Mouse (Mus musculus) hindbrain, postnatal 0 days (tissue): ENCODE measurements around the gene Iqcf4. TPM values are rescaled to one million over a fixed set of nuclear protein-coding genes. Genes with fewer than 3 reads are reported as not detected.

Experiments used
- ATAC-seq: fragments of 200-750 bp; cut with Nextera tagmentation; 2 replicates; pipeline ENCODE4 v1.8.0; 2017; ENCODE audit warnings: mild to moderate bottlenecking, moderate TSS enrichment, moderate library complexity
- DNase-seq: peaks from one replicate; pipeline ENCODE4 v3.0.0-alpha.2; 2015; ENCODE audit warnings: low spot score
- H3K27ac ChIP-seq: fragments of 300-500 bp; sonication (generic); 2 replicates; pipeline ENCODE4 v1.5.1; 2014; ENCODE audit warnings: mild to moderate bottlenecking
- H3K27me3 ChIP-seq: fragments of 300-500 bp; sonication (generic); 2 replicates; pipeline ENCODE4 v1.6.1; 2014; ENCODE audit warnings: low read length, mixed read lengths; ENCODE audit not compliant: insufficient read depth
- H3K36me3 ChIP-seq: fragments of 300-500 bp; sonication (generic); 2 replicates; pipeline ENCODE4 v1.6.1; 2014; ENCODE audit warnings: low read length, mixed read lengths; ENCODE audit not compliant: insufficient read depth
- H3K4me1 ChIP-seq: fragments of 300-500 bp; sonication (generic); 2 replicates; pipeline ENCODE4 v1.6.1; 2014; ENCODE audit warnings: antibody characterized with exemption, low read length, mixed read lengths; ENCODE audit not compliant: insufficient read depth
- H3K4me2 ChIP-seq: fragments of 300-500 bp; sonication (generic); 2 replicates; pipeline ENCODE4 v1.6.1; 2014; ENCODE audit warnings: low read depth, mild to moderate bottlenecking, low read length, moderate library complexity, mixed read lengths
- H3K4me3 ChIP-seq: fragments of 300-500 bp; sonication (generic); 2 replicates; pipeline ENCODE4 v1.5.1; 2014; ENCODE audit warnings: low read length
- H3K9ac ChIP-seq: fragments of 300-500 bp; sonication (generic); replicated peaks from 2 replicates; pipeline ENCODE4 v1.6.1; 2014; ENCODE audit warnings: mild to moderate bottlenecking, low read length, moderate library complexity, mixed read lengths
- H3K9me3 ChIP-seq: fragments of 300-500 bp; sonication (generic); 2 replicates; pipeline ENCODE4 v1.6.1; 2016; ENCODE audit warnings: low read length, mixed read lengths
- CTCF ChIP-seq: IDR thresholded peaks from 2 replicates; pipeline ENCODE4 v1.5.1; 2016; ENCODE audit warnings: antibody characterized with exemption, control low read depth, low read depth
- WGBS: fragments of 180-500 bp; shearing (Covaris S2); extraction: QIAGEN DNeasy Blood & Tissue Kit; methylation state at CpG from one replicate; pipeline ENCODE4 v1.1.7; 2014; 5-methylcytosine and 5-hydroxymethylcytosine counted together
- polyA plus RNA-seq: library from polyadenylated mRNA; unstranded; fragments of >200 nt; fragmentation: Nextera tagmentation; extraction: Ambion mirVana; gene quantifications from 2 replicates; pipeline ENCODE4 v1.2.1, GENCODE M21; 2015
- total RNA-seq: library from RNA; depleted of rRNA; stranded (reverse); fragments of >200 nt; gene quantifications from 2 replicates; pipeline ENCODE4 v1.2.3, GENCODE M21; 2014

Iqcf4 gene
- total and polyA plus RNA-seq, 2 experiments from 2014 or later: not detected

DNA sequence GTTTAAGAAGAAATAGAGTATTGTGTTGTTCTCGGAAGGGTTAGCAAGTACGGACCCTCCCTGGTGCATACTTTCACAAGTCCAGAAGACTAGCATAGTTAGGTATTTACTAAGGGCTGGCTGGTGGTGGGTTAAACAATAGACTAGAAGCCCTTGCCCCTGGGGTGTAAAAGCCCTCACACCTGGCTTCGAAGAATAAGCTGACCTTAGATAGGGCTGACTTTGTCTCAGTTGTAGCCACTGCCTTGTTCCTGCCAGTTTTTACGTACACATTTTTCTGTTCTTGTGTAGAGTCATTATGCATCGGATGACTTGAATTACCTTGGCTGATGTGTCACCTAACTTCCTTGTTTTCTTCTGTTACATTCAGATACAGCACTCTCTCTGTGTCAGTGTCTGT, 2.6 kb upstream of the Iqcf4 start:
- no peak overlapping the region for H3K27ac ChIP-seq
- ATAC-seq (no peak), DNase-seq (no peak)
- TF ChIP-seq CTCF: no peak
- H3K36me3 ChIP-seq: no peaks in the 10 kb centered on the region
- H3K9me3 ChIP-seq: no peaks in the 10 kb centered on the region
- H3K27me3 ChIP-seq: no peaks in the 10 kb centered on the region
- no peak overlapping the region for H3K4me3 ChIP-seq
- no peak overlapping the region for H3K9ac ChIP-seq
- H3K4me2 ChIP-seq: no peak overlapping the region
- WGBS: 89% methylated on average over 5 of the region's 5 CpGs
- H3K4me1 ChIP-seq: no peaks in the 10 kb centered on the region

DNA sequence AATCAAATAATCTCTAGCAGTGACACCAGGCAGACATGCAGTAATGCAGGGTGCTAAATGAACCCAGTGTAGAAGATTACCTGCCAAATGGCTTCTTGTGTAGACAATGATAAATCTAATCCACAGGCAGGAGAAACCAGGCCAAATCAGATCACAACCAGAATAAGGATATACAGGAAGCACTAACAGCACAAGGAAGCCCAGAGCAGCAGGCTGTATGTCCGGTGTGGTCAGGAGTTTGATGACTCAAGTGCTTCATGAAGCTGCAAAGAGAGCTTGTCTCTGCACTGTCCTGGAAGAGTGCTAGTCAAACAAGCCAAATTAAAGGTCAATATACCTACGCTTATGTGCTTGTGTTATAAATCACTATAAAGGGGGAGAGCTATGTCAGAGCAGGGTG, 1.4 kb upstream of the Iqcf4 start:
- DNase-seq: no peak
- H3K27me3 ChIP-seq: no peaks in the 10 kb centered on the region
- WGBS: 82% methylated on average over 2 of the region's 2 CpGs
- H3K4me1 ChIP-seq: no peaks in the 10 kb centered on the region
- no peak overlapping the region for H3K27ac ChIP-seq
- no peak overlapping the region for H3K4me2 ChIP-seq
- no peak for ATAC-seq
- H3K4me3 ChIP-seq: no peak overlapping the region
- no peaks in the 10 kb centered on the region for H3K9me3 ChIP-seq
- no peak overlapping the region for H3K9ac ChIP-seq
- TF ChIP-seq CTCF: no peak
- no peaks in the 10 kb centered on the region for H3K36me3 ChIP-seq

DNA sequence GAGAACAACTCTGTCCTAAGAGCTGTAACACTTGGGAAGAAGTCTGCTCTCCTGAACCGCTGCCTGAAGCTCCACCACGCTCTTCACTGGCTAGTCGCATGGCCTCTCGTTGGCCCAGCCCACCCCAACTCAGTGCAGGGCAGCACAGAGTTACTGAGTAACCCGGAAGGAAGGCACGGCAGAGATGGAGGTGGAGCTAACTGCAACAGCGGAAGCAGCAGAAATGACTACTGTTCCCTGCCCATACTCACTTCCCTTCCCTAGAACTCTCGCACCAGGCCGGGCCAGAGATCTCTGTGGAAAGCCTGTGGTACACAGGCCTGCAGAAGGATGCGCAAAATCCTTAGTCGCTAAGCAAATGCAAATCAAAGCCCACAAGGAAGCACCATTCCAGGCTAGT, 4.4 kb downstream of the Iqcf4 start:
- Histone ChIP-seq H3K27ac (no peak overlapping the region), H3K36me3 (no peaks in the 10 kb centered on the region), H3K9me3 (no peaks in the 10 kb centered on the region), H3K4me3 (no peak overlapping the region), H3K4me2 (no peak overlapping the region), H3K4me1 (no peaks in the 10 kb centered on the region), H3K9ac (no peak overlapping the region), H3K27me3 (no peaks in the 10 kb centered on the region)
- 60% methylated on average over 11 of the region's 11 CpGs for WGBS
- no peak for ATAC-seq
- no peak for DNase-seq
- TF ChIP-seq CTCF: no peak

DNA sequence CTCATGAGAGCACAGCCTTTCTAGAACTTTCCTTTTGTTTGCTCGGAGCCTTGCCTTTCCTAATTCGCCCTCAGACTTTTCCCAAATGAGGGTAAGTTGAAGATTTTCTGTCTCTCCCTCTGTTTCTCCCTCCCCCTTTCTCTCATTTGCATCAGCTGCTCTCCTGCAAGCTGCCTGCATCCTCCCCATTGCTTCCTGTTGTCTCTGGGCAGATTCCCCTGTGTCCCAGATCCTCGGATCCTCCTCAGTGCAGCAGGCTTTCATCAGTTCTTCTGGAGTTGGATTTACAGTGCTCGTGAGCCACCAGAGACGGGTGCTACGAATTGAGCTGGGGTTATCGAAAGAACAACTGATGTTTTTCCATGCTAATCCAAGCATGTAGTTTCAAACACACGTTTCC, 6.8 kb downstream of the Iqcf4 start:
- no peak overlapping the region for H3K27ac ChIP-seq
- H3K36me3 ChIP-seq: no peaks in the 10 kb centered on the region
- DNase-seq: no peak
- no peak for ATAC-seq
- no peaks in the 10 kb centered on the region for H3K9me3 ChIP-seq
- 69% methylated on average over 8 of the region's 8 CpGs for whole genome bisulfite sequencing
- H3K4me2 ChIP-seq: no peak overlapping the region
- no peak for TF ChIP-seq CTCF
- no peak overlapping the region for H3K4me3 ChIP-seq
- H3K27me3 ChIP-seq: no peaks in the 10 kb centered on the region
- H3K4me1 ChIP-seq: no peaks in the 10 kb centered on the region
- H3K9ac ChIP-seq: no peak overlapping the region

DNA sequence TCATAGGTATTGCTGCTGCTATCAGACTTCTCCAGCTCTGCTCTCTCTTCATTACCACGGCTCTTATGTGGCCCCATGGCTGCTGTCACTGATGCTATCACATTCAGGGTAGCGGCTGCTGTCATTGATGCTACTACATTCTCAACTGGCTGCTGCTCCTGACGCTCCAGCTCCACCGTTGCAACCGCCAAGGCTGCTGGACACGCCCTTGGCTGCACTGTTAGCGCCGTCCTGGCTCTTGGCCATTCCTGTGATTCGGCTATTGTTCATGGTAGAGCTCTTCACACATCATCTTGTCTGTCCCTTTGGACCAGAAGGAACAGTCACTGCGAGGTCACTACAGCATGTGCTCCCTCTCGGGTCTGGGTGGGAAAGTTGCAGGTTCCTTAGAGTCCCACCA, 8.5 kb downstream of the Iqcf4 start:
- Histone ChIP-seq H3K9me3 (no peaks in the 10 kb centered on the region), H3K36me3 (no peaks in the 10 kb centered on the region), H3K4me3 (no peak overlapping the region), H3K4me2 (no peak overlapping the region), H3K27ac (no peak overlapping the region), H3K9ac (no peak overlapping the region), H3K4me1 (no peaks in the 10 kb centered on the region), H3K27me3 (no peaks in the 10 kb centered on the region)
- DNase-seq (no peak), ATAC-seq (no peak)
- WGBS: 92% methylated on average over 11 of the region's 11 CpGs
- TF ChIP-seq CTCF: no peak

DNA sequence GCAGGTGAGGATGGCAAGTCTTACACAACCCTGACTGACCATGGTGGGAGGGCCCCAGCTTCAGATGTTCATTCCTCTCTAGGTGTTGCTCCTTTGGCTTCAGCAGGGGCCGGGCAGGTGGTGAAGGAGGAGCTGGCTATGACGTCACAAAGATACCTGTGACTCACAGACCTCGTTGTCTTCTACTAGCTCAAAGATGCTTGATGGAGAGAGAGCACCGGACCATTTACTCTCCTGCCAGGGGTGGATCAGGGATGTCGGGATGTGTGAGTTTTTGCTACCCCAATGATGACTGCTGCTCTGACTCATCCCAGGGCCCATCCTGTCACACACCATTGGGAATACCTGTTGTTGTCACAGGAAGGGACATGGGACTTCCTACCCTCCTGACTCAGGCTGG, 9.3 kb downstream of the Iqcf4 start, which contains the start of gene Iqcf3:
TSS of gene Iqcf3 (minus strand) at position 101 of the 400 bp plus-strand sequence.
- Histone ChIP-seq H3K4me1 (no peaks in the 10 kb centered on the region), H3K36me3 (no peaks in the 10 kb centered on the region), H3K9ac (no peak within 1 kb of the TSS), H3K27me3 (no peaks in the 10 kb centered on the region), H3K9me3 (no peaks in the 10 kb centered on the region), H3K27ac (no peak within 1 kb of the TSS), H3K4me2 (no peak within 1 kb of the TSS), H3K4me3 (no peak within 1 kb of the TSS)
- DNase-seq: no peak
- WGBS: 96% methylated on average over 5 of the region's 5 CpGs
- no peak for TF ChIP-seq CTCF
- no peak for ATAC-seq

DNA sequence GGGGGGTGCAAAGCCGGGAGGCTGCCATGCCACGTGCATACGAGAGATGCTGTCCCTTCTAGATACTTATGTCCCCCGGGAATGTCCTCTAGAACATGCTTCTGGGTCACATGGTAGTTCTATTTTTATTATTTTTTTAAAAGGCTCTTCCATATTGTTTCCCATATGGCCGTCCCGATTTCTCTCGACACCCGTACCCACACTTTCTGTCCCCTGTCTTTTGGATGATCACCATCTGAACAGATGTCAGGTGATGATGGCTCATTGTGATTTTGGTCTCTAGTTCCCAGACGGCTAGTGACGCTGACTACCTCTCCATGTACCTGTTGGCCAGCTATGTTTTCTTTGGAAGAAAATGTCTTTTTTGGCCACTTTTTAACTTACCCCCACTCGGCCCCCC, 35.8 kb downstream of the Iqcf4 start:
- Histone ChIP-seq H3K36me3 (no peaks in the 10 kb centered on the region), H3K27ac (no peak overlapping the region), H3K9me3 (no peaks in the 10 kb centered on the region), H3K4me3 (no peak overlapping the region), H3K4me1 (no peaks in the 10 kb centered on the region), H3K4me2 (no peak overlapping the region), H3K9ac (no peak overlapping the region), H3K27me3 (no peaks in the 10 kb centered on the region)
- WGBS: 89% methylated on average over 11 of the region's 11 CpGs
- no peak for ATAC-seq
- no peak for TF ChIP-seq CTCF
- no peak for DNase-seq
